Mouse (Mus musculus): Measurements from ENCODE around the gene 1700028J19Rik. TPM values are rescaled to one million over a fixed set of nuclear protein-coding genes. Genes with fewer than 3 reads are reported as not detected.

1700028J19Rik gene
- total RNA-seq, 2 experiments from 2014 or later: 0.26 to 0.32 TPM

Other genes with a start within 250 kb of the 1700028J19Rik start
- gene Klk1b26, start 234.5 kb downstream of the 1700028J19Rik start, total RNA-seq (2021): under 1 TPM; 0.39 to 0.62 TPM
- not detected for gene Klk1b27, start 194.4 kb downstream of the 1700028J19Rik start, total RNA-seq (2021)
- gene Klk1b21, start 144.4 kb downstream of the 1700028J19Rik start, total RNA-seq (2021): not detected
- not detected for gene Klk1b22, start 134.0 kb downstream of the 1700028J19Rik start, total RNA-seq (2021)
- gene Klk1b16, start 109.9 kb downstream of the 1700028J19Rik start, total RNA-seq (2021): not detected
- not detected for gene Klk1b24, start 58.5 kb downstream of the 1700028J19Rik start, total RNA-seq (2021)
- gene Klk1b3, start 48.5 kb downstream of the 1700028J19Rik start, total RNA-seq (2021): not detected
- not detected for gene Klk1b4, start 39.3 kb downstream of the 1700028J19Rik start, total RNA-seq (2021)
- gene Klk1b5, start 30.8 kb downstream of the 1700028J19Rik start, total RNA-seq (2021): not detected
- not detected for gene Klk1, start 21.3 kb downstream of the 1700028J19Rik start, total RNA-seq (2021)
- not detected for gene Gm36864, start 10.5 kb downstream of the 1700028J19Rik start, total RNA-seq (2021)
- gene 2410002F23Rik, start within 50 bp of the 1700028J19Rik start, total RNA-seq (2021): 10 to 100 TPM; 47.7 to 72.0 TPM
- not detected for gene Acp4, start 10.7 kb upstream of the 1700028J19Rik start, total RNA-seq (2021)
- gene Gm15517, start 14.8 kb upstream of the 1700028J19Rik start, total RNA-seq (2021): not detected
- gene Clec11a, start 60.2 kb upstream of the 1700028J19Rik start, total RNA-seq (2021): 1 to 10 TPM; 3.9 to 4.7 TPM
- 1 to 10 TPM; 3.0 to 3.5 TPM for gene Shank1, start 63.6 kb upstream of the 1700028J19Rik start, total RNA-seq (2021)
- gene Syt3, start 137.4 kb upstream of the 1700028J19Rik start, total RNA-seq (2021): under 1 TPM; 0.34 to 0.49 TPM
- gene 1700008O03Rik, start 139.1 kb upstream of the 1700028J19Rik start, total RNA-seq (2021): not detected
- gene Lrrc4b, start 182.3 kb upstream of the 1700028J19Rik start, total RNA-seq (2021): 1 to 10 TPM; 4.0 to 4.2 TPM
- gene Aspdh, start 218.7 kb upstream of the 1700028J19Rik start, total RNA-seq (2021): not detected
- gene Josd2, start 221.3 kb upstream of the 1700028J19Rik start, total RNA-seq (2021): 10 to 100 TPM; 67.2 to 77.6 TPM
- 10 to 100 TPM; 60.1 to 65.3 TPM for gene Emc10, start 249.8 kb upstream of the 1700028J19Rik start, total RNA-seq (2021)
- gene Fam71e1, start 249.9 kb upstream of the 1700028J19Rik start, total RNA-seq (2021): 1 to 10 TPM; 6.2 to 6.8 TPM